Mouse (Mus musculus): ENCODE results near the gene Polg.

Gene Polg

DNA sequence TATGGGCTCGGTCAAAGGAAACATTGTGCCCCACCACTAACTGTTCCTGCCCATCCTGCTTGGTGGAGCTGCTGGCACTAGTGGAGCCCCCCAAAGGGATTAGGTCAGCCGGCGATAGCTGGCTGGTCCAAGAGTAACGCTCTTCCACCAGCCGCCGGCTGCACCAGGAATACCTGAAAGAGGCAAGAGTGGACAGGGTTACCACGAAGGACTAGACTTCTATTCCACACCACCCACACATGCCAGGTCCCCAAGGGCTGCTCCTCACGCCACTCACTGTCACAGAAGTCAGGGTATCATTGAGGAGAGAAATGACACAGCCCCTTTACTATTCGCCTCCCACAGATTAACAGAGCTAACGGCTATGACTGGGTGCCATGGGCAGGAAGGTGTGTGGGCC, 4.4 kb downstream of the Polg start:
- TF ChIP-seq GATA4 (IDR thresholded peaks at IDR 0.05; ENCODE audit: insufficient replicate concordance, low read length) = no peak

DNA sequence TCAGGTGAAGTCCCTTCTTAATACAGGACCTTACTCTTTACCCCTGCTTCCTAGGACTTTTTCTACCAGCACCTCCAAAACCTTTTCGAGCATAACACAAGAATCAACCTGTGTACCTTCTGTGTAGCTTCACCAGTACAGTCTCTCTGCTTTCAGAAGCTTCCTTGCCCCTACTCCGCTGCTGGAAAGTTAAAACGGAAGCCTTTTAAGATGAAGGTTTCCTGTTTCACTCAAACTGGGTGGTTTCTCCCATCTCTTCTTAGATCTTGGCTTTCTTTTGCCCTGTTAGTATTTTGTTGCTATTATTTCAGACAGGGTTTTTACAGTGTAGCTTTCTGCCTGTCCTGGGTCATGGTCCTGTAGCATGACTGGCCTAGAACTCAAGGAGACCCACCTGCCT, 18.7 kb downstream of the Polg start:
- no peak for TF ChIP-seq GATA4 (IDR thresholded peaks at IDR 0.05; ENCODE audit: insufficient replicate concordance, low read length)

GRCm38 (mm10) chr7:79447048-79447447, 19.1 kb downstream of the Polg start:
- no peak for TF ChIP-seq GATA4 (IDR thresholded peaks at IDR 0.05; ENCODE audit: insufficient replicate concordance, low read length)

DNA sequence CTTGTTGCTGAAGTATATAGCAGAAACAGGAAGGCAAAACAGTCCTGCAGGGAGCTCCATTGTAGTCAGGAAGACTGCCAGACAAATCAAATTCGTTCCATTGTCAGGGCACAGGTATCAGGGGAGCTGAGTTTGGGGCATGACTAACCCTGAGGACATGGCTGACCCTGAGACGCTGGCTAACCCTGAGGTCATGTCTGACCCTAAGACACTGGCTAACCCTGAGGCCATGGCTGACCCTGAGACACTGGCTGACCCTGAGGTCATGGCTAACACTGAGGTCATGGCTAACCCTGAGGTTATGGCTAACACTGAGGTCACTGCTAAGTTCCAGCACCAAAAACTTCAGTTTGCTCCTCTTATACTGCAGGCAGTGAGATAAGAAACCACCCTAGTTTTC, 26.1 kb downstream of the Polg start:
- TF ChIP-seq GATA4 (IDR thresholded peaks at IDR 0.05; ENCODE audit: insufficient replicate concordance, low read length) = no peak

DNA sequence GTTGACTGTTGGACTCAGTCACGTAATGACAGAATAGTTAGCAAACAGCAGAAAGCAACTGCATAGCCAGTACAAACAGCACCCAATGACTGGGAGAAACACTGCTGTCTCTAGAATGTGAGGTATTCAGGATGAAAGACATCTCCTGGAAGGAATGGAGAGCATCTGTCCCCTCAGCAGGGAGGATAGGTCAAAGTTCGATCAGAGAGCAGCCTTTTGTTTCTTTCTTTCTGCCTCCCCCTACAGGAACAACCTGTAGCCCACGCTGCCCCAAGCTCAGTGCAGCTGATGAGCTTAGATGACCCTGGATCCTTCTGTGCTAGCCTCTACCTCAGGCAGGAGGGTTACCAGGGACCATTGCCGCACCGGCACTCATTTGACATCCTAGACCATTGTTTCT, 37.9 kb downstream of the Polg start:
- TF ChIP-seq GATA4 (IDR thresholded peaks at IDR 0.05; ENCODE audit: insufficient replicate concordance, low read length) = no peak

DNA sequence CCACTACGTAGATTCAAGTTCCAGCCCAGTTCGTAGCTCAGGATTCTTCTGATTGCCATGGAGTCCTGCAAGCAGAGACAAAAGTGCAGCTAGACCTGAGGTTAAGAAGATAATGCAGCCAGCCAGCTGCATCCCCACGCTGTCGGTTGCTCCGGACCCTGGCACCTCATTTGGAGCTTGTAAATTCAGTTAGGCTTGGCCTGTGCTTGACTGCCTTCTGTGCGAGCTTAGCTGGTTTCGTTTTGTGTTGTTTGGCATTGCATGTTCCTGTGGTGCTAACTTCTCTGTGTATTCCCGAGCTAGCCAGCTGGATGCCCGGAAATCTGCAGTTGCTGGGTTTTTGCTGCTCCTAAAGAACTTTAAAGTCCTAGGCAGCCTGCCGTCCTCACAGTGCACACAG, 40.4 kb downstream of the Polg start:
- TF ChIP-seq GATA4 (IDR thresholded peaks at IDR 0.05; ENCODE audit: insufficient replicate concordance, low read length) = no peak

DNA sequence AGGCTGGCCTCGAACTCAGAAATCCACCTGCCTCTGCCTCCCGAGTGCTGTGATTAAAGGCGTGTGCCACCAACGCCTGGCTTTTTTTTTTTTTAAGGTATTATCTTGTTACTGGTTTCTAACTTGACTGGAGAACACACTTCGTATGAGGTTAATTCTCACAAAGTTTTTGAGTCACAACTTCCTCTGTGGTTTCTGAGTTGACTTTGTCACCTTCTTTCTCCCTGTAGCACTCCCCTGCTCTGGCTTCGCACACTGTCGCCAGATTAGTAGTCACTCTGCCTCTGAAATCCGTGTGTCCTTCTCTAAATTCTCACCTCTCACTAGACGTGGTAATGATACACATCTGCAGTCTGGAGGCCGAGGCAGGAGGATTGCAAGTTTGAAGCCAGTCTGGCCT, 43.3 kb downstream of the Polg start:
- TF ChIP-seq GATA4 (IDR thresholded peaks at IDR 0.05; ENCODE audit: insufficient replicate concordance, low read length) = no peak

GRCm38 (mm10) chr7:79419950-79420349, 46.2 kb downstream of the Polg start:
- TF ChIP-seq GATA4 (IDR thresholded peaks at IDR 0.05; ENCODE audit: insufficient replicate concordance, low read length) = no peak

DNA sequence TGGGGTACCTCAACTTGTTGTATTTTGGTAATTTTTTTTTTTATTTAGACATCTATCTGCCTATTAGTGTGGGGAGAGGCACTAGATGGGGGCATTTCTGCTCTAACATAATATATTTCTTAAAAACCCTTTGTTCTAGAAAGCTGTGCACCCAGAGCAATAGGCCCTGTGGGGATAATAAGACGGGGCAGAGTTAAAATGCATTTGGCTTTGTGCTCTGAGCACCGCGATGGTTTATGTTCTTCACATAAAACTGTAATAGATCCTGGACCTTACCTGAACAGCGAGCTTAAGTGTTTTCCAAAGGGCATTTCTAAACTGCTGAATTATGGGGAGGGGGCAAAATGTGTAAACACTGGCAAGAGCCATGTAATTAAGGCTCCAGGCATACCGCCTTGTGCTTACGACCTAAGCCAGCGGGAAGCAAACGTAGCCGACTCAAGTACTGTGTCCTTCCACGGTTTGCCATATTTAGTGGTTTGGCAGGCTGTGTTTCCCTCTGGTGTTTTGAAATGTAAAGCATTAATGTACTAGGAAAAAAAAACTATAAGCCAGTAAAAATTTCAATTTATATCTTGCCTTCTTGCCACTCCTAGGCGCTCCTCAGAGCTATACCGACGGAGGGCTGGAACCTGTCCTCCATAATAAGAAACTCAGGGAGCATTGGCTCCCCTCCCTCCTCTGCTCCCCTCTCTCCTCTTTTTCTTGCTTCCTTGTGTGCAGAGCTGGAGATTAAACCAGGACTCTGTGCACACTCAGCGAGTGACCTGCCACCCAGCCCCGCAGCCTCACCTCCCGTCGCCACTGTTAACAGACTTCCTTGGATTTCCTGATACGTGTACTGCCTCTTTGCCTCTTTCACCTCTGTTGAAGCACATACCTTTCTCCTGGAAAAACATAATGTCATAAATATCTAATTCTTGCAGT, 51.5 kb downstream of the Polg start:
- TF ChIP-seq GATA4 (IDR thresholded peaks at IDR 0.05; ENCODE audit: insufficient replicate concordance, low read length) = no peak

DNA sequence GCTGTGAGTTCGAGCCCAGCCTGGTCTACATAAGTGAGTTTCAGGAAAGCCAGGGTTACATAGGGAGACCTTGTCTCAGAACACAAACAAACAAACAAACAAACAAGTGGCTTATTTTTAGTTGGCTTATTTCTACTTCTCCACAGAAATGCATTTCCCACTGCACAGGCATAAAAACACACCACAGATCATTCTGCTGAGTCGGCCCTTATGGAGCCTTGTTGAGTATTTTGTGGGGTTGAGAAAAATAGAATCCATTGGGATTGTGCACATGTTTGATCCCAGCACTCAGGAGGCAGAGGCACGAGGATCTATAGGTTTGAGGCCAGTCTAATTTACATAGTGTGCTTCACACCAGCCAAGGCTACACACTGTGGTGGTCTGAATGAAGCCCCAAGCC, 65.9 kb downstream of the Polg start:
- no peak for TF ChIP-seq GATA4 (IDR thresholded peaks at IDR 0.05; ENCODE audit: insufficient replicate concordance, low read length)

DNA sequence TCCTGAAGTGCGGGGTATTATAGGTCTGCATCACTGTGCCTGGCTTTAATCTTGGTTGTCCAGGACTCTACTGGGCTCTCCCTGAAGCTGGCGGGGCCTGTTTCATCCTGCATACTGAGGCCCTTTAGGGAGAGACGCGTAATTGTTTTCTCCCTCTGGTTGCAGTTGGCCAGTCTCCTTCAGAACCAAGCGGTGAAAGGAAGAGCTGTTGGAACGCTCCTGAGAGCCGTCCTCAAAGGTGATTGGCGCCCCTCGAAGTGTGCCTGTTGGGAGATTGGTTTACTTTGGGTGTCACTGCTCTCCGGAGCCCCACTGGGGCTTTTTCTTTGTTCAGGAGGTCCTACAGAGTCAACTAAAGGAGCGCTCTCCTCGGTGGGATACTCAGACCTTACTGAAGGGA, 67.2 kb downstream of the Polg start:
- no peak for TF ChIP-seq GATA4 (IDR thresholded peaks at IDR 0.05; ENCODE audit: insufficient replicate concordance, low read length)

GRCm38 (mm10) chr7:79398426-79398825, 67.7 kb downstream of the Polg start:
- TF ChIP-seq GATA4 (IDR thresholded peaks at IDR 0.05; ENCODE audit: insufficient replicate concordance, low read length) = no peak

DNA sequence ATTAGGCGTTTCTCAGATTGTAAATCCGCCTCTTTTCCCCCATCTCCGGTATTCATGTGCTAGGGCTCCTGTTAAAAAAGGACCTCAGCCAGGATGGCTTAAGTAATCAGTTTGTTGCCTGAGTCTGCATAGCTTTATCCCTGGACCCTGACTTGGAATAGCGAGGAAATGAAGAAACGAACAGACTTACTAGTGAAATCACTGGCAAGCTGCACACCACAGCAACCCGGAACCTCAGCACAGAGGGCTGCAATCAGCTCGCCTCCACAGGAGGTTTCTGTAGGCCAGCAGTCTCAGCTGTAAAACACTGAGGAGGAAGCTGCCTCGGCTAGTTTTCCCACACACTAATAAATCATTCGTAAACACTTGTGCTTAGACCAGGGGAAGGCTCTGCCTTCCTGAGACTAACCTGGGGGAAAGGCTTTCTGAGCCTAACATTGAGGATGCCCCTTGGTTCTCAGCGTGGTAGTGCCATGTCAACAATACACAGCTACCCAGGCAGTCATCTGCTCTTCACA, 68.7 kb downstream of the Polg start:
- TF ChIP-seq GATA4 (IDR thresholded peaks at IDR 0.05; ENCODE audit: insufficient replicate concordance, low read length) = no peak
